Mouse (Mus musculus) MEL (cell line): ENCODE results near the gene Alppl2. TPM values are rescaled to one million over a fixed set of nuclear protein-coding genes. Genes with fewer than 3 reads are reported as not detected.

Experiments
- DNase-seq: peaks from one replicate; pipeline ENCODE4 v3.0.0; 2011; ENCODE audit warnings: low read depth, low spot score
- H3K27ac ChIP-seq: 2 replicates; pipeline ENCODE4 v1.5.1; 2012; ENCODE audit warnings: low read depth, mild to moderate bottlenecking, control low read depth, low read length, moderate library complexity; ENCODE audit not compliant: control insufficient read depth
- H3K27me3 ChIP-seq, 2 experiments: fragments of 150-350 bp in 1 of 2; sonication (generic) in 1 of 2; 2 replicates each; pipeline ENCODE4 v1.6.1; 2012; ENCODE audit warnings: low read length in 2 of 2, mild to moderate bottlenecking in 2 of 2, improper control_type of control experiment in 1 of 2, moderate library complexity in 1 of 2; ENCODE audit not compliant: insufficient read depth in 2 of 2, control insufficient read depth in 1 of 2
- H3K36me3 ChIP-seq, 2 experiments: 2 replicates each; pipeline ENCODE4 v1.6.1; 2012 to 2014; ENCODE audit warnings: low read length in 2 of 2, improper control_type of control experiment in 1 of 2, inconsistent platforms in 1 of 2, mild to moderate bottlenecking in 1 of 2; ENCODE audit not compliant: insufficient read depth in 2 of 2, control insufficient read depth in 1 of 2
- H3K4me1 ChIP-seq, 2 experiments: fragments of 150-350 bp in 1 of 2; sonication (generic) in 1 of 2; 2 replicates each; pipeline ENCODE4 v1.6.1; 2012; ENCODE audit warnings: low read length in 2 of 2, improper control_type of control experiment in 1 of 2, mild to moderate bottlenecking in 1 of 2; ENCODE audit not compliant: insufficient read depth in 2 of 2, control insufficient read depth in 1 of 2
- H3K4me3 ChIP-seq, 2 experiments: fragments of 150-350 bp in 1 of 2; sonication (generic) in 1 of 2; 2 replicates each; pipeline ENCODE4 v1.5.1; 2012; ENCODE audit warnings: low read depth in 2 of 2, low read length in 2 of 2, mild to moderate bottlenecking in 2 of 2, moderate library complexity in 2 of 2, control low read depth in 1 of 2, improper control_type of control experiment in 1 of 2; ENCODE audit not compliant: control insufficient read depth in 1 of 2, insufficient read depth in 1 of 2
- H3K79me2 ChIP-seq: 2 replicates; pipeline ENCODE4 v1.6.1; 2012; ENCODE audit warnings: mild to moderate bottlenecking, low read length, moderate library complexity; ENCODE audit not compliant: control insufficient read depth, poor library complexity, insufficient read depth
- H3K9ac ChIP-seq: 2 replicates; pipeline ENCODE4 v1.6.1; 2012; ENCODE audit warnings: low read depth, mild to moderate bottlenecking, control low read depth, low read length, moderate library complexity; ENCODE audit not compliant: control insufficient read depth, poor library complexity, severe bottlenecking
- H3K9me3 ChIP-seq: fragments of 150-350 bp; sonication (generic); replicated peaks from 2 replicates; pipeline ENCODE4 v1.6.1; 2012; ENCODE audit warnings: mild to moderate bottlenecking, low read length, improper control_type of control experiment, moderate library complexity; ENCODE audit not compliant: insufficient read depth
- BHLHE40 ChIP-seq: IDR thresholded peaks from 2 replicates; pipeline ENCODE4 v1.6.1; 2012; ENCODE audit warnings: low read depth, mild to moderate bottlenecking, inconsistent platforms, low read length, improper control_type of control experiment, borderline replicate concordance
- CTCF ChIP-seq, 3 experiments: IDR thresholded peaks in 2 of 3; conservative IDR thresholded peaks in 1 of 3; 2 replicates each; pipeline ENCODE4 v1.5.1; 2011 to 2012; ENCODE audit warnings: low read length in 3 of 3, low read depth in 2 of 3, mild to moderate bottlenecking in 2 of 3, improper control_type of control experiment in 1 of 3, inconsistent platforms in 1 of 3, mixed read lengths in 1 of 3, moderate library complexity in 1 of 3; ENCODE audit not compliant: control insufficient read depth in 1 of 3, insufficient read depth in 1 of 3, poor library complexity in 1 of 3, severe bottlenecking in 1 of 3
- ELF1 ChIP-seq: IDR thresholded peaks from 2 replicates; pipeline ENCODE4 v1.6.1; 2014; ENCODE audit warnings: low read depth, mild to moderate bottlenecking, inconsistent platforms, low read length, improper control_type of control experiment, moderate library complexity
- EP300 ChIP-seq, 2 experiments: IDR thresholded peaks; 2 replicates each; pipeline ENCODE4 v1.6.1; 2011; ENCODE audit warnings: improper control_type of control experiment in 2 of 2, low read length in 2 of 2, low read depth in 1 of 2, mild to moderate bottlenecking in 1 of 2
- ETS1 ChIP-seq: IDR thresholded peaks from 2 replicates; pipeline ENCODE4 v1.6.1; 2012; ENCODE audit warnings: low read depth, mild to moderate bottlenecking, inconsistent platforms, low read length, improper control_type of control experiment, moderate library complexity
- GABPA ChIP-seq: IDR thresholded peaks from 2 replicates; pipeline ENCODE4 v1.6.1; 2012; ENCODE audit warnings: low read depth, mild to moderate bottlenecking, inconsistent platforms, low read length, improper control_type of control experiment, moderate library complexity
- GATA1 ChIP-seq: IDR thresholded peaks from 2 replicates; pipeline ENCODE4 v1.6.1; 2011; ENCODE audit warnings: low read depth, low read length, improper control_type of control experiment
- HCFC1 ChIP-seq: IDR thresholded peaks from 2 replicates; pipeline ENCODE4 v1.6.1; 2012; ENCODE audit warnings: low read depth, mild to moderate bottlenecking, inconsistent platforms, low read length, improper control_type of control experiment, moderate library complexity
- MAZ ChIP-seq: IDR thresholded peaks from 2 replicates; pipeline ENCODE4 v1.6.1; 2012; ENCODE audit warnings: low read depth, mild to moderate bottlenecking, inconsistent platforms, low read length, improper control_type of control experiment
- MYC ChIP-seq: IDR thresholded peaks from 2 replicates; pipeline ENCODE4 v1.6.1; 2011; ENCODE audit warnings: low read depth, mild to moderate bottlenecking, low read length, improper control_type of control experiment, moderate library complexity
- NRF1 ChIP-seq: IDR thresholded peaks from 2 replicates; pipeline ENCODE4 v1.6.1; 2014; ENCODE audit warnings: low read depth, mild to moderate bottlenecking, inconsistent platforms, low read length, improper control_type of control experiment, moderate library complexity; ENCODE audit not compliant: poor library complexity, insufficient read depth, severe bottlenecking
- POLR2A ChIP-seq, 2 experiments: IDR thresholded peaks; 2 replicates each; pipeline ENCODE4 v1.6.1; 2011 to 2012; ENCODE audit warnings: low read length in 2 of 2, mild to moderate bottlenecking in 2 of 2, control low read depth in 1 of 2, improper control_type of control experiment in 1 of 2, low read depth in 1 of 2, moderate library complexity in 1 of 2; ENCODE audit not compliant: control insufficient read depth in 1 of 2, insufficient read depth in 1 of 2, poor library complexity in 1 of 2
- RAD21 ChIP-seq: IDR thresholded peaks from 2 replicates; pipeline ENCODE4 v1.6.1; 2011; ENCODE audit warnings: mild to moderate bottlenecking, low read depth, low read length, improper control_type of control experiment
- RCOR1 ChIP-seq: IDR thresholded peaks from 2 replicates; pipeline ENCODE4 v1.6.1; 2012; ENCODE audit warnings: low read depth, mild to moderate bottlenecking, inconsistent platforms, low read length, improper control_type of control experiment
- SIN3A ChIP-seq: IDR thresholded peaks from 2 replicates; pipeline ENCODE4 v1.6.1; 2012; ENCODE audit warnings: low read length, improper control_type of control experiment, inconsistent platforms
- SMC3 ChIP-seq: IDR thresholded peaks from 2 replicates; pipeline ENCODE4 v1.6.1; 2011; ENCODE audit warnings: low read depth, low read length, improper control_type of control experiment
- TAL1 ChIP-seq: IDR thresholded peaks from 2 replicates; pipeline ENCODE4 v1.6.1; 2012; ENCODE audit warnings: mild to moderate bottlenecking, inconsistent platforms, low read length, moderate library complexity, mixed read lengths
- TBP ChIP-seq: IDR thresholded peaks from 2 replicates; pipeline ENCODE4 v1.8.0; 2011; ENCODE audit warnings: low read depth, low read length, improper control_type of control experiment
- USF1 ChIP-seq: IDR thresholded peaks from 2 replicates; pipeline ENCODE4 v1.6.1; 2014; ENCODE audit warnings: low read depth, mild to moderate bottlenecking, inconsistent platforms, low read length, improper control_type of control experiment, moderate library complexity
- ZC3H11A ChIP-seq: IDR thresholded peaks from 2 replicates; pipeline ENCODE4 v1.6.1; 2012; ENCODE audit warnings: low read depth, mild to moderate bottlenecking, inconsistent platforms, low read length, improper control_type of control experiment
- ZKSCAN1 ChIP-seq: IDR thresholded peaks from 2 replicates; pipeline ENCODE4 v1.6.1; 2012; ENCODE audit warnings: low read depth, mild to moderate bottlenecking, inconsistent platforms, low read length, improper control_type of control experiment, moderate library complexity
- polyA plus RNA-seq, 2 experiments: library from polyadenylated mRNA; stranded (reverse) in 1 of 2; unstranded in 1 of 2; fragments of >175 nt in 1 of 2; fragments of >200 nt in 1 of 2; gene quantifications; 2 replicates each; pipeline versions ENCODE4 v1.2.1 to v1.2.4; 2012; ENCODE audit warnings: low replicate concordance in 2 of 2, low read depth in 1 of 2; ENCODE audit not compliant: insufficient read length in 2 of 2, insufficient read depth in 1 of 2, missing spikeins in 1 of 2
- total RNA-seq: library from RNA; depleted of rRNA; stranded (reverse); fragments of 300-350 nt; gene quantifications from 2 replicates; pipeline ENCODE4 v1.2.3, GENCODE M21; 2012

The Alppl2 gene
- total and polyA plus RNA-seq, 3 experiments: not detected

- Histone ChIP-seq H3K9me3 (no peaks in the 10 kb centered on the region), H3K36me3 (peaks cover 0 to 26% of the 10 kb centered on the region in 2 experiments; a peak in 2 of 4 replicates), H3K27ac (no peak overlapping the region), H3K4me1 (peaks cover 9 to 29% of the 10 kb centered on the region in 2 experiments), H3K9ac (no peak overlapping the region), H3K27me3 (no peaks in the 10 kb centered on the region), H3K79me2 (no peaks in the 10 kb centered on the region), H3K4me3 (no peak overlapping the region)
- DNase-seq: peak; percentile 51
- TF ChIP-seq CTCF (IDR thresholded peaks at IDR 0.05 in 2 of 3, conservative IDR thresholded peaks at IDR 0.05 in 1 of 3; ENCODE audit: control insufficient read depth in 1 of 3, insufficient read depth in 1 of 3, low read depth in 2 of 3, low read length in 3 of 3, poor library complexity in 1 of 3, severe bottlenecking in 1 of 3) (peak; percentile 50 to 64 (median 55)), RAD21 (peak; percentile 61), USF1 (no peak), MYC (0 out of 2 replicates have a peak, but pooled peaks have one; percentile 42), POLR2A (IDR thresholded peaks at IDR 0.05; ENCODE audit: control insufficient read depth in 1 of 2, insufficient read depth in 1 of 2, low read depth in 1 of 2, low read length in 2 of 2, poor library complexity in 1 of 2) (no peak), EP300 (IDR thresholded peaks at IDR 0.05; ENCODE audit: low read depth in 1 of 2, low read length in 2 of 2) (no peak), ZC3H11A (peak; percentile 63), SMC3 (peak; percentile 64), ZKSCAN1 (no peak), TBP (peak; percentile 57; the same call in 1 of the 2 replicates), GABPA (no peak)
Observed at GRCm38 (mm10) chr1:87060913-87061312, 28.8 kb downstream of the Alppl2 start.

- no peaks in the 10 kb centered on the region for H3K27me3 ChIP-seq
- peak overlapping the region; percentile 11 to 51 for H3K4me3 ChIP-seq
- H3K36me3 ChIP-seq: peaks cover 0 to 26% of the 10 kb centered on the region in 2 experiments; a peak in 2 of 4 replicates
- peaks cover 9 to 29% of the 10 kb centered on the region in 2 experiments for H3K4me1 ChIP-seq
- no peak for TF ChIP-seq ZKSCAN1
- TF ChIP-seq ETS1: peak; percentile 36; the same call in 1 of the 2 replicates
- peak; percentile 89 for TF ChIP-seq MAZ
- TF ChIP-seq GATA1: peak; percentile 75
- TF ChIP-seq BHLHE40: 0 out of 2 replicates have a peak, but pooled peaks have one; percentile 15
- TF ChIP-seq SIN3A: peak; percentile 75
- TF ChIP-seq EP300 (IDR thresholded peaks at IDR 0.05; ENCODE audit: low read depth in 1 of 2, low read length in 2 of 2): peak; percentile 38 to 80; a peak in 3 of 4 replicates
- TF ChIP-seq POLR2A (IDR thresholded peaks at IDR 0.05; ENCODE audit: control insufficient read depth in 1 of 2, insufficient read depth in 1 of 2, low read depth in 1 of 2, low read length in 2 of 2, poor library complexity in 1 of 2): peak in 1 of 2 experiments; percentile 45; a peak in 2 of 4 replicates
- peak; percentile 19; the same call in 1 of the 2 replicates for TF ChIP-seq SMC3
- TF ChIP-seq ELF1: 0 out of 2 replicates have a peak, but pooled peaks have one; percentile 16
- 0 out of 2 replicates have a peak, but pooled peaks have one; percentile 18 for TF ChIP-seq MYC
- peak; percentile 41; the same call in 1 of the 2 replicates for TF ChIP-seq HCFC1
- no peak for TF ChIP-seq USF1
- no peak for TF ChIP-seq NRF1
- TF ChIP-seq TAL1: no peak
- peak; percentile 43; the same call in 1 of the 2 replicates for TF ChIP-seq RCOR1
- peak; percentile 82 for DNase-seq
- H3K79me2 ChIP-seq: no peaks in the 10 kb centered on the region
- H3K9me3 ChIP-seq: no peaks in the 10 kb centered on the region
- peak overlapping the region; percentile 50 for H3K9ac ChIP-seq
- peak overlapping the region; percentile 83 for H3K27ac ChIP-seq
Observed at GRCm38 (mm10) chr1:87059042-87059665, 30.6 kb downstream of the Alppl2 start.
